Mouse (Mus musculus) stomach, embryonic 16.5 days (tissue): ENCODE measurements around the gene Gm4181. TPM values are rescaled to one million over a fixed set of nuclear protein-coding genes. Genes with fewer than 3 reads are reported as not detected.
"Not testable (repeated sequence)": the region's sequence is repeated elsewhere in the genome, so short reads cannot be mapped to it uniquely, and the experiment has no call there.

Source experiments
- ATAC-seq: fragments of 200-750 bp; cut with Nextera tagmentation; 2 replicates; pipeline ENCODE4 v1.8.0; 2017; ENCODE audit warnings: moderate number of reproducible peaks, moderate TSS enrichment; ENCODE audit not compliant: insufficient read depth, low FRiP score
- H3K27ac ChIP-seq: fragments of 300-500 bp; sonication (generic); 2 replicates; pipeline ENCODE4 v1.5.1; 2014; ENCODE audit warnings: low read length
- H3K27me3 ChIP-seq: fragments of 300-500 bp; sonication (generic); 2 replicates; pipeline ENCODE4 v1.6.1; 2014; ENCODE audit warnings: low read length, control low read depth, mixed read lengths; ENCODE audit not compliant: control insufficient read depth, insufficient read depth
- H3K36me3 ChIP-seq: fragments of 300-500 bp; sonication (generic); 2 replicates; pipeline ENCODE4 v1.6.1; 2014; ENCODE audit warnings: low read length; ENCODE audit not compliant: control insufficient read depth, insufficient read depth
- H3K4me1 ChIP-seq: fragments of 300-500 bp; sonication (generic); 2 replicates; pipeline ENCODE4 v1.6.1; 2014; ENCODE audit warnings: low read length, control low read depth, mixed read lengths; ENCODE audit not compliant: control insufficient read depth, insufficient read depth
- H3K4me2 ChIP-seq: fragments of 300-500 bp; sonication (generic); 2 replicates; pipeline ENCODE4 v1.6.1; 2014; ENCODE audit warnings: low read depth, low read length, mixed read lengths
- H3K4me3 ChIP-seq: fragments of 300-500 bp; sonication (generic); replicated peaks from 2 replicates; pipeline ENCODE4 v1.5.1; 2014; ENCODE audit warnings: mild to moderate bottlenecking, low read length
- H3K9ac ChIP-seq: fragments of 300-500 bp; sonication (generic); 2 replicates; pipeline ENCODE4 v1.6.1; 2014; ENCODE audit warnings: low read length
- H3K9me3 ChIP-seq: fragments of 300-500 bp; sonication (generic); replicated peaks from 2 replicates; pipeline ENCODE4 v1.6.1; 2016; ENCODE audit warnings: low read length, control low read depth; ENCODE audit not compliant: control insufficient read depth
- WGBS: fragments of 180-500 bp; shearing (Covaris S2); extraction: QIAGEN DNeasy Blood & Tissue Kit; methylation state at CpG from one replicate; pipeline ENCODE4 v1.1.7; 2014; 5-methylcytosine and 5-hydroxymethylcytosine counted together
- polyA plus RNA-seq: library from polyadenylated mRNA; unstranded; fragments of >200 nt; fragmentation: Nextera tagmentation; extraction: Ambion mirVana; gene quantifications from 2 replicates; pipeline ENCODE4 v1.2.1, GENCODE M21; 2015

The Gm4181 gene
- polyA plus RNA-seq = not detected in 2 replicates

GRCm38 (mm10) chr14:51635566-51635965, at the start of gene Gm4181:
TSS of gene Gm4181 (minus strand) at chr14:51635666.
- H3K9me3 ChIP-seq, H3K4me1 ChIP-seq, H3K27ac ChIP-seq, ATAC-seq, H3K4me2 ChIP-seq, H3K36me3 ChIP-seq, H3K9ac ChIP-seq, H3K27me3 ChIP-seq, H3K4me3 ChIP-seq: not testable (repeated sequence)
- WGBS = 85% methylated on average over 1 of the region's 1 CpGs

DNA sequence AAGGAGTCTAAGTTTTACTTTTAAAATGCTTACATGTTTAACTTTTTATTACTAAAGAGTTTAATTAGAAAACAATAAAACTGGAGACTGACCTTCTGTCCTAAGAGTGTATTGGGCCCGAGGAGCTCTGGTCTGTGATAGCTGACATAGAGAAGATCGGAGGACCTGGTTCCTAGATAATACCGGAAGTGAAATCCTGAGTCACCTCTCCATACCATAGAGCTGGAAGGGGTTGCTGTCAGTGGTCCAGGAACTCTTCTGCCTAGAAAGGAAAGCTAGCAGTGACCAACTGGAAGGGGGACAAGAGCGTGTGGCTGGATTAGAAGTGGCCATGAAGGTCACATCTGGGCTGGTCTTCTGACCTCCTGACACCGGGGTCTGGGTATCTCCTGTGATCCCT, 41.8 kb upstream of the Gm4181 start:
- no peaks in the 10 kb centered on the region for H3K36me3 ChIP-seq
- H3K9me3 ChIP-seq = no peaks in the 10 kb centered on the region
- no peak overlapping the region for H3K9ac ChIP-seq
- no peaks in the 10 kb centered on the region for H3K4me1 ChIP-seq
- no peak for ATAC-seq
- H3K27me3 ChIP-seq = no peaks in the 10 kb centered on the region
- H3K27ac ChIP-seq = no peak overlapping the region
- no peak overlapping the region for H3K4me2 ChIP-seq
- H3K4me3 ChIP-seq = no peak overlapping the region
- 90% methylated on average over 5 of the region's 5 CpGs for WGBS

DNA sequence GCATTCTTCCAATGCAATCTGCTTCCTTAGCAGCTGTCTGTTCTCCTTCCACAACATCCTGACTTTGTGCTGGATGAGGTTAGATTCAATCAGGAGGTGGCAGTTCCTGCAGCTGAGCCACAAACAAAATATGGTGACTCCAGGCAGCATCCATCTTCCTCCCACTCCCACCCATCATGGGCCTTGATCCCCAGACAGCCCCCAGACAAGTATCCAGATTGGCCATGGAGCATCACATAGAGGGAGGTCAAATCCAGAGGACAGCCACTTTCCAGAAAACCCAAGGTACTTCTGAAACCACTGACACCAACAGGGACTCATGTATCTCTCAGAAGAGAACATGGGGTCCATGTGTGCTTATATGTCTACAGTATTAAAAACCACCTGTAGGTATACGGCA, 3.0 kb downstream of the Gm4181 start:
- H3K9ac ChIP-seq, H3K27me3 ChIP-seq, H3K36me3 ChIP-seq, H3K4me1 ChIP-seq, H3K4me3 ChIP-seq, H3K4me2 ChIP-seq, ATAC-seq, H3K9me3 ChIP-seq, H3K27ac ChIP-seq: not testable (repeated sequence)
- 86% methylated on average over 1 of the region's 1 CpGs for WGBS

DNA sequence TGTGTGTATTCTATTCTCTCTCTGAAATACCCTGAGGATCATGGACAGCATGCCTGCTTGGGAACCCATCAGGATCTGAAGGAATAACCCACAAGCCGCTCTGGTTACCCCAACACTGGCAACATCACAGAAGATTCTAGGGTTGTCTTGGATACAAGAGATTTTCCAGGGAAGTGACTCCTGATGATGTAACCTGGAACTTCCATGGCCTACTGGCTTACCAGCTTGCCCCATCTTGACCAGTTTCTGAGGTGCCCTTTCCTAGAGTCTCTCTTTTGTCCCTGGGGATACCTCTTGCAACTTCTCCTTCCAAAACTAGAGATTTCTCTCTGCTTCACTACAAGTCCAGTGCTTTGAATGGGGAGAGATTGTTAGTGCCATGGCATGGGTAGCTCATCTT, 24.3 kb downstream of the Gm4181 start, which contains the start of gene Gm17078:
Gene Gm17078 (minus strand): TSS at position 101 of the 400 bp plus-strand sequence.
- Histone ChIP-seq H3K36me3 (no peaks in the 10 kb centered on the region), H3K9me3 (no peaks in the 10 kb centered on the region), H3K4me3 (no peak within 1 kb of the TSS), H3K27ac (no peak within 1 kb of the TSS), H3K4me2 (no peak within 1 kb of the TSS), H3K4me1 (no peaks in the 10 kb centered on the region), H3K9ac (no peak within 1 kb of the TSS), H3K27me3 (no peaks in the 10 kb centered on the region)
- no peak for ATAC-seq
- WGBS = 88% methylated on average over 1 of the region's 1 CpGs

DNA sequence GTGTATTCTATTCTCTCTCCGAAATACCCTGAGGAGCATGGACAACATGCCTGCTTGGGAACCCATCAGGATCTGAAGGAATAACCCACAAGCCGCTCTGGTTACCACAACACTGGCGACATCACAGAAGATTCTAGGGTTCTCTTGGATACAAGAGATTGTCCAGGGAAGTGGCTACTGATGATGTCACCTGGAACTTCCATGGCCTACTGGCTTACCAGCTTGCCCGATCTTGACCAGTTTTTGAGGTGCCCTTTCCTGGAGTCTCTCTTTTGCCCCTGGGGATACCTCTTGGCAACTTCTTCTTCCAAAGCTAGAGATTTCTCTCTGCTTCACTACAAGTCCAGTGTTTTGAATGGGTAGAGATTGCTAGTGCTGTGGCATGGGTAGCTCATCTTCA, 43.4 kb downstream of the Gm4181 start, which contains the start of gene Gm17174:
Gene Gm17174 (minus strand): TSS at position 101 of the 400 bp plus-strand sequence.
- not testable (repeated sequence) for H3K27ac ChIP-seq, H3K4me1 ChIP-seq, H3K9me3 ChIP-seq, ATAC-seq, H3K4me3 ChIP-seq, H3K9ac ChIP-seq, H3K4me2 ChIP-seq, H3K36me3 ChIP-seq, H3K27me3 ChIP-seq
- 92% methylated on average over 4 of the region's 4 CpGs for WGBS

Other genes starting within 250 kb of the Gm4181 start
- not detected in 2 replicates for gene Vmn2r88, start 224.8 kb downstream of the Gm4181 start, polyA plus RNA-seq
- gene Vmn2r89, start 183.8 kb downstream of the Gm4181 start, polyA plus RNA-seq = not detected in 2 replicates
- not detected in 2 replicates for gene Gm5622, start 82.9 kb downstream of the Gm4181 start, polyA plus RNA-seq
- gene Gm17175, start 61.6 kb downstream of the Gm4181 start, polyA plus RNA-seq = not detected in 2 replicates
- not detected in 2 replicates for gene Gm17174, start 43.5 kb downstream of the Gm4181 start, polyA plus RNA-seq
- gene Gm17078, start 24.4 kb downstream of the Gm4181 start, polyA plus RNA-seq = not detected in 2 replicates
- gene Gm17079, start 59.8 kb upstream of the Gm4181 start, polyA plus RNA-seq = not detected in 2 replicates
- gene Gm5800, start 81.5 kb upstream of the Gm4181 start, polyA plus RNA-seq = not detected in 2 replicates
- 0.66 TPM in 1 of 2 replicates, not detected in the other for gene Ang4, start 137.9 kb upstream of the Gm4181 start, polyA plus RNA-seq
- not detected in 2 replicates for gene AY358078, start 164.4 kb upstream of the Gm4181 start, polyA plus RNA-seq
- 0.19 and 0.79 TPM in 2 replicates for gene Ear6, start 218.0 kb upstream of the Gm4181 start, polyA plus RNA-seq
- 49.7 and 57.7 TPM in 2 replicates for gene Mettl17, start 249.2 kb upstream of the Gm4181 start, polyA plus RNA-seq